Mouse (Mus musculus): ENCODE results near the gene Gm10271.

DNA sequence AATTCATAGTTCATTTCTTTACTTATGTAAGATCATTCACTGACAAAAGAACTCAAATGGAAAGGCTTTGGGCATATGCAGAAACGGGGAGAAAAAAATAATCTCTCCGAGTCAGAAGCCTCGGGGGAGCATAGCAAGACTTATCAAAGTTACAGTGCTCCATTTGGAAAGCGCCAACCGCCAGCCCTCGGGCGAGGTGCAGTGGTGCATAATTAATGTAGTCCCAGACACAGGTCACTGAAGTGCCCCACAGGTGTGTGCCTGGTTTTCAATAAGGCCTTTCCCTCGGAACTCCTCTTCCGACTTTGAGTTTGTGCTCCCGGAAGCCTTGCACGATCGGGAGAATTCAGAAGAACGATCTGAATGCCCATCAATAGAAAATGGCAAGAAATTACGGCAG is 10.3 kb downstream of the Gm10271 start:
- no peak for TF ChIP-seq CTCF (IDR thresholded peaks at IDR 0.05; ENCODE audit: borderline replicate concordance, insufficient read depth, low read length)
- no peak for TF ChIP-seq POLR2A (IDR thresholded peaks at IDR 0.05; ENCODE audit: low read depth, low read length)

Data from embryonic fibroblast, embryonic 13.5 days (primary cell).